Mouse (Mus musculus) embryonic facial prominence, embryonic 15.5 days (tissue): ENCODE measurements around the gene Usf1. TPM values are rescaled to one million over a fixed set of nuclear protein-coding genes. Genes with fewer than 3 reads are reported as not detected.

ENCODE experiments used
- ATAC-seq: fragments of 200-750 bp; cut with Nextera tagmentation; 2 replicates; pipeline ENCODE4 v1.8.0; 2017; ENCODE audit warnings: low read depth, moderate TSS enrichment; ENCODE audit not compliant: insufficient number of reproducible peaks, low FRiP score, low TSS enrichment
- H3K27ac ChIP-seq: fragments of 300-500 bp; sonication (generic); replicated peaks from 2 replicates; pipeline ENCODE4 v1.5.1; 2015; ENCODE audit warnings: mild to moderate bottlenecking, inconsistent platforms
- H3K27me3 ChIP-seq: fragments of 300-500 bp; sonication (generic); 2 replicates; pipeline ENCODE4 v1.6.1; 2015; ENCODE audit warnings: inconsistent platforms
- H3K36me3 ChIP-seq: fragments of 300-500 bp; sonication (generic); 2 replicates; pipeline ENCODE4 v1.6.1; 2015; ENCODE audit warnings: mild to moderate bottlenecking, inconsistent platforms
- H3K4me1 ChIP-seq: fragments of 300-500 bp; sonication (generic); 2 replicates; pipeline ENCODE4 v1.6.1; 2015; ENCODE audit warnings: inconsistent platforms
- H3K4me2 ChIP-seq: fragments of 300-500 bp; sonication (generic); replicated peaks from 2 replicates; pipeline ENCODE4 v1.6.1; 2015; ENCODE audit warnings: mild to moderate bottlenecking, inconsistent platforms
- H3K4me3 ChIP-seq: fragments of 300-500 bp; sonication (generic); replicated peaks from 2 replicates; pipeline ENCODE4 v1.5.1; 2015; ENCODE audit warnings: mild to moderate bottlenecking, inconsistent platforms
- H3K9ac ChIP-seq: fragments of 300-500 bp; sonication (generic); 2 replicates; pipeline ENCODE4 v1.6.1; 2015; ENCODE audit warnings: inconsistent platforms
- H3K9me3 ChIP-seq: fragments of 300-500 bp; sonication (generic); replicated peaks from 2 replicates; pipeline ENCODE4 v1.6.1; 2016; ENCODE audit warnings: inconsistent platforms
- WGBS: fragments of 180-500 bp; shearing (Covaris S2); methylation state at CpG from one replicate; pipeline ENCODE4 v1.1.7; 2015; 5-methylcytosine and 5-hydroxymethylcytosine counted together
- polyA plus RNA-seq: library from polyadenylated mRNA; unstranded; fragments of >200 nt; fragmentation: Nextera tagmentation; extraction: Ambion mirVana; gene quantifications from 2 replicates; pipeline ENCODE4 v1.2.1, GENCODE M21; 2015

The Usf1 gene
- polyA plus RNA-seq, 1 experiment from 2014 or later = 85.2 TPM

DNA sequence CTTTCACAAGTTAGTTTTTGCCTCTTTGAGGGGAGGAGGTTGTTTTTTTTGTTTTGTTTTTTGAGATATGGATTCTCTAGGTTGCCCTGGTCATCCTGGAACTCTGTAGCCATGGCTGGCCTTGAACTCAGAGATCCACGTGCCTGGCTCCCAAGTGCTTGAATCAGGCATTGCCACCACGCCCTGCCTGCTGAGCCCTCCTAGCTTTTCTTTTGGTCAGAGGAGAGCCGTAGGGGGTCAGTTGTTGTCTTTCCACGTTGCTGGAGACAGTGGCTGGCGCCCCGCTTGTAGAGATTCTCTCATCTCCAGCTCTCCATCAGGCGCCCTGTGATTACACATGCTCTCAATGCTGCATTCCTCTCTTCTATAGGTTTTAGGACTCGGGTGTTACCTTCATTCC lies 2.5 kb downstream of the Usf1 start:
- Histone ChIP-seq H3K4me2 (no peak overlapping the region), H3K27me3 (peaks cover 11% of the 10 kb centered on the region; the same call in 1 of the 2 replicates), H3K4me1 (peaks cover 15% of the 10 kb centered on the region), H3K27ac (no peak overlapping the region), H3K9me3 (no peaks in the 10 kb centered on the region), H3K36me3 (peaks cover 32% of the 10 kb centered on the region), H3K9ac (no peak overlapping the region), H3K4me3 (no peak overlapping the region)
- no peak for ATAC-seq
- WGBS = 74% methylated on average over 8 of the region's 8 CpGs

DNA sequence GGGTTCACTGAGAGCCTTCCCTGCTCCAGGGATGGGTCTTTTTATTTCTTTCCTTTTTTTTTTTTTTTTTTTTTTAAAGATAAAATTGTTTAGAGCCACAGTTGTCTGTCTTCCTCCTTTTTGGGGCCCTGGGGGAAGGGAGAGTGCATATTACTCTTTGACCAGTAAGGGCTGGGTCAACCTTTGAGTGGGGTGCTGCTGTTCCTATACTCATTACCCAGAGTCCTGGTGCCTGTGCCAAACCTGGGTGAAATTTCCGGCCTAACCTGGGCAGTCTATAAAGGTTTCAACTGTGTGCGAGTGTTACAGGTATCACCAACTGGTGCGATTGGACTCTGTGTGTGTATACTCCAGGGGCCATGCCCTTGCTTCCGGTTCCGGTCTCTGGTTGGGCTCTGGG lies 7.5 kb downstream of the Usf1 start, which contains the start of gene Tstd1:
Gene Tstd1 (plus strand): TSS at position 213 of the 400 bp plus-strand sequence.
- Histone ChIP-seq H3K9ac (no peak within 1 kb of the TSS), H3K4me2 (no peak within 1 kb of the TSS), H3K27ac (no peak within 1 kb of the TSS), H3K4me1 (peaks cover 5% of the 10 kb centered on the region), H3K4me3 (no peak within 1 kb of the TSS), H3K36me3 (peaks cover 48% of the 10 kb centered on the region), H3K9me3 (no peaks in the 10 kb centered on the region), H3K27me3 (no peaks in the 10 kb centered on the region)
- ATAC-seq = no peak
- 88% methylated on average over 5 of the region's 5 CpGs for WGBS

DNA sequence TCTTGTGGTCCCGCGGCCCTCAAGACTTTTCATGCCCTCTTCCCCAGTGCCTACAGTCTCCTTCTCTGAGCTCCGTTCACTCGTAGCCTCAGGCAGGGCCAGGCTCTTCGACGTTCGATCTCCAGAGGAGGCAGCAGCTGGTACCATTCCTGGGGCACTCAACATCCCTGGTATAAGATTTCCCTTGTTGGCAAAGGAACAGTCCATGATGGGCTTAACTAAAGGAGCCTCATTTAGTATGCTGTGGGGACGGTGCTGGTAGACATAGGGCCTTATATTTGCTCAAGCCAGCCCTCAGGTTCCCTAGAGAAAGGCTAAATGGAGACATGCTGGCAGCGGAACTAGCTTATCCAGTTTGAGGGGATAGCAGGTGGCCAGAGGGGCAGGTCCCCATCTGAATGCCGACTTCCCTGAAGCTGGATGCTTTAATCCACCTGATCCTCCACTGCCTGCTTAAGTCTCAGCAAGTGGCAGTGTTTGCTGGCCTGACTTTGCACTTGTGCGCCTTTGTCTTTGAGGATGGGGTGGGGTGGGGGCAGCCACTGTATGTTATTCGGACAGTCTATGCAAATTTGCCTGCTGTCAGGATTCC lies 8.3 kb downstream of the Usf1 start:
- Histone ChIP-seq H3K4me1 (peaks cover 4% of the 10 kb centered on the region; the same call in 1 of the 2 replicates), H3K4me3 (no peak overlapping the region), H3K4me2 (no peak overlapping the region), H3K36me3 (peaks cover 48% of the 10 kb centered on the region), H3K27me3 (no peaks in the 10 kb centered on the region), H3K9ac (no peak overlapping the region), H3K9me3 (no peaks in the 10 kb centered on the region), H3K27ac (no peak overlapping the region)
- 42% methylated on average over 12 of the region's 12 CpGs for WGBS
- ATAC-seq = peak; percentile 45; the same call in 1 of the 2 replicates

GRCm38 (mm10) chr1:171419905-171420304 lies 8.8 kb downstream of the Usf1 start:
- Histone ChIP-seq H3K9ac (no peak overlapping the region), H3K27ac (no peak overlapping the region), H3K36me3 (peaks cover 48% of the 10 kb centered on the region), H3K27me3 (no peaks in the 10 kb centered on the region), H3K9me3 (no peaks in the 10 kb centered on the region), H3K4me3 (no peak overlapping the region), H3K4me2 (no peak overlapping the region), H3K4me1 (peaks cover 4% of the 10 kb centered on the region; the same call in 1 of the 2 replicates)
- no peak for ATAC-seq
- WGBS = 73% methylated on average over 5 of the region's 5 CpGs

DNA sequence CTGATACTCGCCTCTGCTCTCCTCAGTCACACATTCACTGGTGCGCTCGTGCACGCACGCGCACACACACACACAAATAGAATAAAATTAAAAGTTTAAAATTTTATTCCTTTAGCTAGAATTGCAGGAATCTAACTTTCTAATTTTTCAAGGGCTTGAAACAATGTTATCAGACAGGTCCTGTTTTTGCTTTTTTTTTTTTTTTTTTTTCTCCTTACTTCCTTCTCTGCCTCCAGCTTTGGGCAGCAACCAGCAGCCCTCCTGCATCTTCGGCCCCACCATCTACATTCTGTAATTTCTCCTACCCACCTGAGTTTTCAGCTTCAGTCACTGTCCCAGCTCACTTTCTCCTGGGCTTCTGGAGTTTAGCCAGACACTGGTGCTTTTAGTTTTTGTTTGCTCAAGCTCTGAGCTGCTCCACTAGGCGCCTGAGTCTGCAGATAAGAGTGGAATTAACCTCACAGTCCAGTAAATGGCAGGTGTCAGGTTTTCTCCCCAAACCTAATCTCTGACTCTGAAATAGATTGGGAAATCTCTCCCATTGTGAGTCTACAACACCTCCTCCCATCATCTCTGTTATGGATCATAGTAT lies 11.5 kb downstream of the Usf1 start:
- no peak for ATAC-seq
- peaks cover 4% of the 10 kb centered on the region; the same call in 1 of the 2 replicates for H3K4me1 ChIP-seq
- no peak overlapping the region for H3K4me3 ChIP-seq
- H3K27ac ChIP-seq = no peak overlapping the region
- no peak overlapping the region for H3K9ac ChIP-seq
- H3K36me3 ChIP-seq = peaks cover 24% of the 10 kb centered on the region
- 88% methylated on average over 8 of the region's 8 CpGs for WGBS
- no peaks in the 10 kb centered on the region for H3K9me3 ChIP-seq
- H3K4me2 ChIP-seq = no peak overlapping the region
- no peaks in the 10 kb centered on the region for H3K27me3 ChIP-seq

DNA sequence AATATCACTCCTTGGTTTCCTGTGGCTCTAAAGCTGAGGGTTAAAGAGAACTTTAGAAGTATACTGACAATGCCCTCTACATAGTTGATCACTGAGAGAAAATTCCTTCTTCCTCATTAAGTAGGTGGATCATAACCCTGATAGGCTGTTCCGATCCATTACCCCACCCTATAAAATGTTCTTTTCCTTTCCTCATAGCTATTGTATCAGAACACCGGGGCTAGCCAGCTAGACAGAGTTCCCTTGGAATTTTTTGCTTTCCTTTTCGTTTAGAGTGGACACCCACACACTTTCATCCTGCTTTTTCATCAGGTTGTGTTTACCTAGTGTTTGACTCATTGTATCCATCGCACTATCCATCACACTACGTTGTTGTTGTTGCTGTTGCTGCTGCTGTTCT lies 13.5 kb downstream of the Usf1 start:
- Histone ChIP-seq H3K36me3 (peaks cover 10% of the 10 kb centered on the region; the same call in 1 of the 2 replicates), H3K9me3 (0 out of 2 replicates have a peak, but pooled peaks cover 6% of the 10 kb centered on the region), H3K9ac (no peak overlapping the region), H3K27ac (no peak overlapping the region), H3K4me1 (no peaks in the 10 kb centered on the region), H3K4me2 (no peak overlapping the region), H3K27me3 (no peaks in the 10 kb centered on the region), H3K4me3 (no peak overlapping the region)
- no peak for ATAC-seq
- 69% methylated on average over 5 of the region's 5 CpGs for WGBS

DNA sequence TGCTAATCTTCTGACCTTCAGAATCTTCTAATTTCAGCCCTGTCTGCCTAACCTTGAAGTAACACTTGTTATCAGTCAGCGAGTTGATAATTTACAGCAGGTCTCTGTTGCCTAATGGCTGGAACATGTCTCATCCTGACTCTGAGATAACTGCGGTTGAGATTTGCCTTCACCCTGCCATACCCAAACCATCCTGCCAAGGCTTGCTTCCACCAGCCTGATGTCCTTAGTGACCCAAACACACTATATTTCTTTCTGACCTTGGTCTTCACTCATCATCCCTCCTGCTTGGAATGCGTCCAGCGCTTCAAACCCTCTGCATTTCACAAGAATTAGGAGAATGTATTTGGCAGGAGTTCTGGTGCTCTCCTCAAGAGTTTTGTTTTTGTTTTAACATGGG lies 14.0 kb downstream of the Usf1 start:
- H3K4me1 ChIP-seq = no peaks in the 10 kb centered on the region
- no peaks in the 10 kb centered on the region for H3K27me3 ChIP-seq
- no peak overlapping the region for H3K27ac ChIP-seq
- no peak overlapping the region for H3K4me3 ChIP-seq
- no peak overlapping the region for H3K9ac ChIP-seq
- H3K9me3 ChIP-seq = 0 out of 2 replicates have a peak, but pooled peaks cover 6% of the 10 kb centered on the region
- 64% methylated on average over 4 of the region's 4 CpGs for WGBS
- H3K36me3 ChIP-seq = 0 out of 2 replicates have a peak, but pooled peaks cover 6% of the 10 kb centered on the region
- ATAC-seq = no peak
- no peak overlapping the region for H3K4me2 ChIP-seq

- Histone ChIP-seq H3K4me1 (0 out of 2 replicates have a peak, but pooled peaks cover 3% of the 10 kb centered on the region), H3K9me3 (0 out of 2 replicates have a peak, but pooled peaks cover 6% of the 10 kb centered on the region), H3K9ac (no peak overlapping the region), H3K27me3 (peaks cover 3% of the 10 kb centered on the region; the same call in 1 of the 2 replicates), H3K4me3 (no peak overlapping the region), H3K4me2 (no peak overlapping the region), H3K36me3 (no peaks in the 10 kb centered on the region), H3K27ac (no peak overlapping the region)
- ATAC-seq = no peak
- 75% methylated on average over 5 of the region's 5 CpGs for WGBS
Measured at GRCm38 (mm10) chr1:171432158-171432557, 21.0 kb downstream of the Usf1 start.

- no peaks in the 10 kb centered on the region for H3K9me3 ChIP-seq
- WGBS = 68% methylated on average over 7 of the region's 7 CpGs
- H3K36me3 ChIP-seq = no peaks in the 10 kb centered on the region
- ATAC-seq = no peak
- peaks cover 22% of the 10 kb centered on the region for H3K27me3 ChIP-seq
- H3K4me1 ChIP-seq = peaks cover 18% of the 10 kb centered on the region; the same call in 1 of the 2 replicates
- H3K27ac ChIP-seq = no peak overlapping the region
- H3K9ac ChIP-seq = no peak overlapping the region
- no peak overlapping the region for H3K4me2 ChIP-seq
- H3K4me3 ChIP-seq = no peak overlapping the region
Measured at GRCm38 (mm10) chr1:171435288-171435814, 24.2 kb downstream of the Usf1 start.

- Histone ChIP-seq H3K4me3 (no peak overlapping the region), H3K27me3 (peaks cover 22% of the 10 kb centered on the region), H3K9me3 (no peaks in the 10 kb centered on the region), H3K27ac (no peak overlapping the region), H3K4me2 (no peak overlapping the region), H3K36me3 (no peaks in the 10 kb centered on the region), H3K9ac (no peak overlapping the region), H3K4me1 (peaks cover 19% of the 10 kb centered on the region; the same call in 1 of the 2 replicates)
- ATAC-seq = no peak
- WGBS = 43% methylated on average over 1 of the region's 1 CpGs
Measured at GRCm38 (mm10) chr1:171435974-171436373, 24.9 kb downstream of the Usf1 start.

DNA sequence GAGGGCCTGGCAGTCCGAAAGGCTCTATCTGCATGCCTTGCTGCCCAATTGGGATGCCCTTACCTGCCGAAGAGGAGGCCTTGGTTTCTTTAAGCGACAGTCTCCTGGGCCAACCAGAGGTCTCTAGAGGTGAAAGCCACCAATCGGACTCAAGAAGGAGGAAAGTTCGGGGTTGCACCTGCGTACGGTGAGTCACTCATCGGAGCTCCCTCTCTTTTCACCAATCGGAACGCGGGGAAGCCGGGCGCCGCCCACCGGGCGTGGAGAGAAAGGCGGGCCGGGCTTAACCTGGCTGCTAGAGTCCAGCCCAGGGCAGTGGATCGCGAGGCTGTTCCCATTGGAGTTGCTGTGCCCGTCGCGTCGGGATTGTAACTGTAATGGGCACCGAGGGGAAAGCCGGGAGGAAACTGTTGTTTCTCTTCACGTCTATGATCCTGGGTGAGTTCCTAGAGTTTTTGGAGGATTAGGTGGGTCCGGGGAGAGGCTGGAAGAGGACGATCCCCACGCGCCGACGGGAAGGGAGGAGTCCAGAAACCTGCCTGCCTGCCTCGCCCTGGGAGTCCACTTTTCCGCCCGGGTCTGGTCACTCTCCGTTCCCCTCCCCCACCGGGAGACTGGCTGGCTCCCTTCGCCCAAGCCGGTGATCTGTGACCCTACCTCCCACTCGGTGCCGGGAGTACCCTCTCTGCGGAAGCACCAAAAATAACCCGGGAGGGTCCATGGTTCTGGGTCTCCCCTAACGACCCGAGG lies 26.3 kb downstream of the Usf1 start, which contains the start of gene F11r:
Gene F11r (plus strand): TSS at position 272 of the 750 bp plus-strand sequence.
- WGBS = 1% methylated on average over 46 of the region's 46 CpGs
- no peaks in the 10 kb centered on the region for H3K9me3 ChIP-seq
- peaks cover 23% of the 10 kb centered on the region; the same call in 1 of the 2 replicates for H3K4me1 ChIP-seq

More for the DNA sequence above, 26.3 kb downstream of the Usf1 start, which contains the start of gene F11r:
- H3K36me3 ChIP-seq = no peaks in the 10 kb centered on the region
- peak within 1 kb of the TSS; percentile 31 for H3K27ac ChIP-seq
- peak within 1 kb of the TSS; percentile 28 for H3K9ac ChIP-seq
- peak within 1 kb of the TSS; percentile 59 for H3K4me2 ChIP-seq
- peak; percentile 75 for ATAC-seq
- H3K27me3 ChIP-seq = peaks cover 22% of the 10 kb centered on the region
- H3K4me3 ChIP-seq = peak within 1 kb of the TSS; percentile 53
